Mouse (Mus musculus): ENCODE measurements around the gene Ccl27b. TPM values are rescaled to one million over a fixed set of nuclear protein-coding genes. Genes with fewer than 3 reads are reported as not detected.

The Ccl27b gene
- total RNA-seq (2023), result not detected in 4 replicates

DNA sequence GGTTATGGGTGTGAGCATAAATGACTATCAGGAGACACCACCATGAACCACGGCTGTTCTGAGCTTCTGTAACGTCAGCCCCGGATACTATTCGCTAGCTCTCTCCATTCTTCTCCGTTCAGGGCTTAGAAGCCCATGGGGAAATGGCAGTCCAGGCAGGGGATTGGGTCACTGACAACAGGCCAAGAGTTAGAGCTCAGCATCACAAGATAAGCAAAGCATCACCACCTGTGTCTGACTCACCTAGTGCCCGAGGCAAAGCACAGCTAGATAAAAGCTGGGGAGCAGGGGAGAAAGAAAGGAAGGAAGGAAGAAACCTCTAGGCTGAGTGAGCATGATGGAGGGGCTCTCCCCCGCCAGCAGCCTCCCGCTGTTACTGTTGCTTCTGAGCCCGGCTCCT lies at the start of gene Ccl27b:
Gene Ccl27b, plus strand, starts transcription at position 301 of the 400 bp plus-strand sequence.

GRCm38 (mm10) chr4:42611895-42612294 lies 43.2 kb upstream of the Ccl27b start, which contains the start of gene Gm10591:
TSS of gene Gm10591 (plus strand) at chr4:42612195.

DNA sequence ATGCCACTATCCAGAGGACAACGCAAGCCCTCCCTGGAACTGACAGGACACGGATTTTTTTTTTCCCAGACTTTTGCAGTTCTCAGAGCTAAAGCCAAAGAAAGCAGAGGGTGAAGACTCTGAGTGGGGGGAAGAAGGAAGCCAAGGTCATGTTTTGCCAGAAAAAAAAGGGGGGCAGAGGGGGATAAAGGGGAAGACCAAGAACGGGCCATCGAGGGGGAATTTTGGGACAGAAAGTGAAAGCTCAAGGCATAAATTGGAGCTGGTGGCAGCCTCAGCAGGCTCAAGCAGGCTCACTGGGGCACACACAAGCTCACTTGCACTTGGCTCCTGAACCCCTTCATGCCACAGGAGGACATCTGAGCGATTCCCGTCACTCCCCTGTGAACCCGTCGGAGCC lies 25.6 kb upstream of the Ccl27b start, which contains the start of gene Gm2564:
Gene Gm2564, plus strand, starts transcription at position 301 of the 400 bp plus-strand sequence.

GRCm38 (mm10) chr4:42661793-42662192 lies 6.7 kb downstream of the Ccl27b start, which contains the start of gene Il11ra2:
TSS of gene Il11ra2 (minus strand) at chr4:42661893.

Other genes starting within 250 kb of the Ccl27b start
- gene Gm21586, start 215.9 kb upstream of the Ccl27b start, total RNA-seq (2023), result not detected in 4 replicates
- gene Gm2163, start 188.5 kb upstream of the Ccl27b start, total RNA-seq (2023), result not detected in 4 replicates
- not detected in 4 replicates for gene Fam205a2, start 127.1 kb upstream of the Ccl27b start, total RNA-seq (2023)
- gene Gm10591, start 43.1 kb upstream of the Ccl27b start, total RNA-seq (2023), result not detected in 4 replicates
- gene Gm2564, start 25.5 kb upstream of the Ccl27b start, total RNA-seq (2023), result not detected in 4 replicates
- not detected in 4 replicates for gene Il11ra2, start 6.6 kb downstream of the Ccl27b start, total RNA-seq (2023)
- gene 4930578G10Rik, start 80.3 kb downstream of the Ccl27b start, total RNA-seq (2023), result not detected in 4 replicates
- not detected in 4 replicates for gene Ccl19, start 101.3 kb downstream of the Ccl27b start, total RNA-seq (2023)
- not detected in 4 replicates for gene Ccl21a, start 118.7 kb downstream of the Ccl27b start, total RNA-seq (2023)
- not detected in 4 replicates for gene Fam205a1, start 198.6 kb downstream of the Ccl27b start, total RNA-seq (2023)
- gene Gm12394, start 201.5 kb downstream of the Ccl27b start, total RNA-seq (2023), result not detected in 4 replicates
- not detected in 4 replicates for gene Fam205c, start 219.0 kb downstream of the Ccl27b start, total RNA-seq (2023)